Mouse (Mus musculus): ENCODE data around the gene Ccr1. TPM values are rescaled to one million over a fixed set of nuclear protein-coding genes. Genes with fewer than 3 reads are reported as not detected.

The Ccr1 gene
- total RNA-seq, 2 experiments from 2014 or later = 0.57 to 0.62 TPM

DNA sequence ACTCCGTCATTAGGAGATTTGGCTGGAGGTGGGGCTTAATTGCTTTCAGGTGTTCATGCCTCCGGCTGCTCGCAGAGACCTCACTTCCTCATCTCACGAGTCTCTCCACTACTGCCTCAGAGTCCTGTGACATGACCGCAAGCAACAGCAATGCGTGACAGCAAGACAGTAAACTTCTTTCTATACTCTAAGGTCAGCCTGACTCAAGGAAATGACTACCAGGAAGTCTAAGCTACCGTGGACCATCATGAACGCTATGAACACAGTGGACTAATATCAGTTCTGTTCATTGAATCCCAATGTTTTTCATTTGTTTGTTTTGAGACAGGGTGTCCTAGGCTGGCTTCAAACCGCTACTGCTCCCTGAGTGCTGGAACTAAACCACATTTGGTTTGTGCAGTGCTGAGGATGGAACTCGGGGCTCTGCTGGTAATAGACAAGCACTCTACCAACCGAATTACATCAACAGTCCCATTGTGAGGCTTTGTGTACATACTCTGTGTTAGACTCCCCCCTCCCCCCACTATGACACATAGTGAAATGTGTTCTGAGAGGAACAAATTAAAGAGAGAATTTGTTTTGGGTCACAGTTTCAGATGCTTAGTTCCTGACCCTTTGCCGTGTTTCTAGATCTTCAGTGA lies 40.3 kb downstream of the Ccr1 start:
- DNase-seq (ENCODE audit: low spot score in 2 of 2) = no peak

DNA sequence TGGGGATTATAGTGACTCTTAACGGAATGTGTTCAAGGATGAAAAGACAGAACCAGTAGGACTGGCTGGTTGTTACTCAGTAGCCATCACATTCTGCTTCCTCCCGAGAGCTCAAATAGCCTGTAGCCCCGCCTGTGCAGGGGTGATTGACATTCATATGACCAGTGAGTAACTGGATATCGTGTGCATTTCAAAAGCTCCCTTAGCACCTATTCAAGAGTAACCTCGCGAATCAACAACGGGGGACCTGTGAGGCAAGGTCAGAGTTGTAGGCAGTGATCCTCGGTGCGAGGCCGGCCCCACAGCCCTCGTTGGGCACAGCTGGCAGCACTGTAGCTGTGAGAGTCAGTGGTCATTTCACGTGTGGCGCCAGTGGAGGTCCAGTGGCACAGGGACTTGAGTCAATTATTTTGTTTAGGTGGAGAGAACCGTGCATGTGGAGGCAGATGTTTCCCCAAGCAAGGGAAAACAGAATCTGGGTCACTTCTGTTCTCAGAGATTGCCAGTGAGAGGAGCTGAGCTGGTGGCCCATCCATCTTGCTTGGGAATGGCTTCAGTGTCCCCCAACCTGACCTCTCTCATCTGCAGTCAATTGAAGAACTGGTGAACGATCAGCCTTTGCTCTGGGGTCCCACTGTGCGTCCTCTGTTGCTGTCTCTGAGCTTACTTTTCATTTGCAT lies 41.1 kb downstream of the Ccr1 start:
- DNase-seq (ENCODE audit: low spot score in 2 of 2) = no peak

DNA sequence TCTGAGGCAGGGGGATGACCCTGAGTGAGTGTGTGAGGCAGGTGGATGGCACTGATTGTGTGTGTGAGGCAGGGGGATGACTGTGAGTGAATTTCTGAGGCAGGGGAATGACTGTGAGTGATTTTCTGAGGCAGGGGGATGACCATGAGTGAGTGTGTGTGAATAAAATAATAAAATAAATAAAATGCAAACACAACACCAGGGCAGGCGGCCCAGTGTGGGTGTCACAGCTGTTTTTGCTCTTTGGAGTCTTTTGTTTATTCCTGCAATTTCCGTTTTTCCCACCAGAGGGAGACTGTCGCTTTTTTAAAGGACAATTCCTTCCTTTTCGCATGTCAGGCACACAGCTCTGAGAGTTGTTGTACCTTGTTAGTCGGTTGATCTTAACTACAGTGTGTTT lies 42.5 kb downstream of the Ccr1 start:
- DNase-seq (ENCODE audit: low spot score in 2 of 2) = peak in 1 of 2 experiments; percentile 83

DNA sequence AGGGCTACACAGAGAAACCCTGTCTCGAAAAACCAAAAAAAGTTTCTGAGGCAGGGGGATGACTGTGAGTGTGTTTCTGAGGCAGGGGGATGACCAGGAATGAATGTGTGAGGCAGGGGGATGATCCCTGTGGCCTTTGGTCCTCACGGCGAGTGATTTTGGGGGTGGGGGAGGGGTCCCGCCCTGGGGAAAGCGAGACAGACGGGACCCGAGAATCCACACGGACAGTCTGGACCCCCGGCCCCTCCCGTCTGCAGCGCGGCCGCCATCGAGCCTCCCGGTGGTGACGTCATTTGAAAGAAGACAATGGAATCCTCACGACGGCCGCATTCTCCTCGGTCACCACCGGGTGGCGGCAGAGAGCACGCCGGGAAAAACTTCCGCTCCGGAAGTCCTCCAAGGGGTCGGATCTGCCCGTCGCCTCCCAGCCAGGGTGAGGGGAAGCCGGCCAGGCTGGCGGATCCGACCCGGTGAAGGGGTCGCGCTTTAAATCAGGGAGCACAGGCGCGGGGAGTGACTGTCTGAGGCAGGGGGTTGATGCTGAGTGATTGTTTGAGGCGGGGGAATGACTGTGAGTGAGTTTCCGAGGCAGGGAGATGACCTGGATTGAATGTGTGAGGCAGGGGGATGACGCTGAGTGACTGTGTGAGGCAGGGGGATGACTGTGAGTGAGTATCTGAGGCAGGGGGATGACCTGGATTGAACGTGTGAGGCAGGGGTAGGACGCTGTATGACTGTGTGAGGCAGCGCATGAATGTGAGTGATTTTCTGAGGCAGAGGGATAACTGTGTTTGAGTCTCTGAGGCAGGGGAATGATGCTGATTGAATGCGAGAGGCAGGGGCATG lies 43.2 kb downstream of the Ccr1 start:
- DNase-seq (ENCODE audit: low spot score in 2 of 2) = peak; percentile 94 to 95

DNA sequence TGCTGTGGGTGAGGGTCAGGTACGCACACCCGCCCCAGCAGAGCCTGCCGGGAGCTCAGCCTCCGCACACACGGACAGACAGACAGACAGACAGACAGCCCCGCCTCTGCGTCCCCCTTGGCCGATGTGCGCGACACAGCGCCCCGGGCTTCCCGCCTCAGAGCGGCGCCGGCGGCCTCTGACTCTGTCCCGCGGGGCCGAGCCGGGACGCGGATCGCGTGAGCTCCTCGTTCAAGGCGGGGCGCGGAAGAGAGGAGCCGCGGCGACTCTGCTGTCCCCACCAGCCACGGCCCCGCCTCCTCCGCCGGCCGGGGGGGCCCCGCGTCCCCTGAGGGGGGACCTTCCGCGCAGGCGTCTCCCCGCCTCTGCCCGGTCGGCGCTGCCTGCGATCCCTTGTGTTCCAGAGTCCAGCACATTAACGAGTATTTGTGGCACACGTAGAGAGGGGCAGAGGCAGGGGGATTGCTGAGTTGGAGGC lies 43.9 kb downstream of the Ccr1 start:
- peak; percentile 89 to 93 for DNase-seq (ENCODE audit: low spot score in 2 of 2)

DNA sequence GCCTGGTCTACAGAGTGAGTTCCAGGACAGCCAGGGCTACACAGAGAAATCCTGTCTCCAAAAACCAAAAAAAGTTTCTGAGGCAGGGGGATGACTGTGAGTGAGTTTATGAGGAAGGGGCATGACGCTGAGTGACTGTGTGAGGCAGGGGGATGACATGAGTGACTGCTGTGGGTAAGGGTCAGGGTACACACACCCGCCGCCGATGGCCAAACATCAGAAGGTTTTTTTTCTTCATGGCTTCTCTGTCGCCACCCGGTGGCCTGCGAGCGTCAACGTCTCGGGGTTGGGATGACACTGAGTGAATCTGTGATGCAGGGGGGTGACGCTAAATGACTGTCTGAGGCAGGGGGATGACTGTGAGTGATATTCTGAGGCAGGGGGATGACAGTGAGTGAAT lies 44.5 kb downstream of the Ccr1 start:
- peak; percentile 74 for DNase-seq (ENCODE audit: low spot score in 2 of 2)

DNA sequence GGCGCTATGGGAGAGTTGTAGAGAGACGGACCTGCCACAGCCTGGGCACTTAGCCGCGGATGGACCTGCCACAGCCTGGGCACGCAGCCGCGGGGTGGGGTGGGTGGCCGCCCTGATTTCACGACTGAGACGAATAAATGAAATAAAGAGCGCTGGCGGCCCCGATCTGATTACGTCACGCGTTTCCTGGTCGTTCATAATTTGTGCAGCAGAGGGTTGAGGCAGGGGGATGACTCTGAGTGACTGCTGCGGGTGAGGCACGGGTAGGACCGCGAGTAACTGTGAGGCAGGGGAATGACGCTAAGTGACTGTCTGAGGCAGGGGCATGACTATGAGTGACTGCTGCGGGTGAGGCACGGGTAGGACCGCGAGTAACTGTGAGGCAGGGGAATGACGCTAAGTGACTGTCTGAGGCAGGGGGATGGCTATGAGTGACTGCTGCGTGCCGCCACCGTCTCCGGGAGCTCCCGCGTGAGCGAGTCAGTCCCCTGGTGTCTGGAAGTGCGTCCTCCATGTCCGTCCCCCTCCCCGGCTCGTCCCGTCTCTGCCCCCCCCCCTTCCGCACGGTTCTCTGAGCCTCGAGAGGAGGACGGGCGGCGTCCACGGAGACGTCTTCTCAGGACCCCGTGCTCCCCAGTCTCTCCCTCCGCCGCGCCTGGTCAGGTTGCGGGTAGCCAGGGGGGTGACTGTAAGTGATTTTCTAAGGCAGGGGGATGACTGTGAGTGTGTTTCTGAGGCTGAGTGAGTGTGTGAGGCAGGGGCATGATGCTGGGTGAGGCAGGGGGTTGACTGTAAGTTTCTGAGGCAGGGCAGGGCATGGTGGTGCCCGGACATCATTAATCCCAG lies 45.1 kb downstream of the Ccr1 start:
- peak in 1 of 2 experiments; percentile 59 for DNase-seq (ENCODE audit: low spot score in 2 of 2)

Other genes with a start within 250 kb of the Ccr1 start
- gene Cxcr6, start 162.2 kb downstream of the Ccr1 start, total RNA-seq (2021) = not detected
- gene Fyco1, start 116.8 kb downstream of the Ccr1 start, total RNA-seq (2021) = 10 to 100 TPM; 29.6 to 30.4 TPM
- not detected for gene Xcr1, start 106.7 kb downstream of the Ccr1 start, total RNA-seq (2021)
- not detected for gene Ccr1l1, start 9.7 kb upstream of the Ccr1 start, total RNA-seq (2021)
- not detected for gene Ccr3, start 53.3 kb upstream of the Ccr1 start, total RNA-seq (2021)
- under 1 TPM; 0.17 to 0.30 TPM for gene Ccr2, start 133.3 kb upstream of the Ccr1 start, total RNA-seq (2021)
- 10 to 100 TPM in 1 of 2 experiments, 1 to 10 TPM in 1; 8.0 to 11.3 TPM for gene Ccr5, start 152.9 kb upstream of the Ccr1 start, total RNA-seq (2021)